Mouse (Mus musculus): ENCODE data around the gene Kif21b.
A peak's percentile ranks its signal among the peaks of the same experiment; 100 is the strongest.

The Kif21b gene

GRCm38 (mm10) chr1:136130951-136131558 is at the start of gene Kif21b:
Kif21b (plus strand) TSS chr1:136131389.
- peak; percentile 93 to 95 for DNase-seq

GRCm38 (mm10) chr1:136085988-136086685 is 45.1 kb upstream of the Kif21b start:
- DNase-seq = no peak

- DNase-seq = no peak
Measured at GRCm38 (mm10) chr1:136089368-136090165, 41.6 kb upstream of the Kif21b start.

- DNase-seq = no peak
Measured at GRCm38 (mm10) chr1:136093726-136094125, 37.5 kb upstream of the Kif21b start.

GRCm38 (mm10) chr1:136094807-136095206 is 36.4 kb upstream of the Kif21b start:
- DNase-seq = no peak

- DNase-seq = no peak
Measured at GRCm38 (mm10) chr1:136102094-136102493, 29.1 kb upstream of the Kif21b start.

GRCm38 (mm10) chr1:136102551-136102950 is 28.6 kb upstream of the Kif21b start:
- no peak for DNase-seq

GRCm38 (mm10) chr1:136102981-136103380 is 28.2 kb upstream of the Kif21b start:
- no peak for DNase-seq

- no peak for DNase-seq
Measured at GRCm38 (mm10) chr1:136103696-136104095, 27.5 kb upstream of the Kif21b start.

GRCm38 (mm10) chr1:136104741-136105140 is 26.4 kb upstream of the Kif21b start:
- no peak for DNase-seq

GRCm38 (mm10) chr1:136109464-136109863 is 21.7 kb upstream of the Kif21b start:
- DNase-seq = no peak

GRCm38 (mm10) chr1:136116183-136116582 is 15.0 kb upstream of the Kif21b start:
- DNase-seq = peak; percentile 77 to 83

- no peak for DNase-seq
Measured at GRCm38 (mm10) chr1:136117069-136117468, 14.1 kb upstream of the Kif21b start.

- peak; percentile 54 to 74 for DNase-seq
Measured at GRCm38 (mm10) chr1:136118875-136119274, 12.3 kb upstream of the Kif21b start.

GRCm38 (mm10) chr1:136119571-136120262 is 11.5 kb upstream of the Kif21b start:
- DNase-seq = no peak

GRCm38 (mm10) chr1:136120263-136120603 is 11.0 kb upstream of the Kif21b start:
- DNase-seq = no peak

GRCm38 (mm10) chr1:136120785-136121184 is 10.4 kb upstream of the Kif21b start:
- no peak for DNase-seq

GRCm38 (mm10) chr1:136122030-136122429 is 9.2 kb upstream of the Kif21b start:
- DNase-seq = no peak

GRCm38 (mm10) chr1:136126159-136126765 is 4.9 kb upstream of the Kif21b start:
- no peak for DNase-seq

- no peak for DNase-seq
Measured at GRCm38 (mm10) chr1:136126895-136127294, 4.3 kb upstream of the Kif21b start.

- DNase-seq = no peak
Measured at GRCm38 (mm10) chr1:136127856-136128255, 3.3 kb upstream of the Kif21b start.

- DNase-seq = no peak
Measured at GRCm38 (mm10) chr1:136128416-136128815, 2.8 kb upstream of the Kif21b start.

Data from thymus, postnatal 36 days (tissue).